Mouse (Mus musculus): Measurements from ENCODE around the gene 7420426K07Rik.

Gene 7420426K07Rik

DNA sequence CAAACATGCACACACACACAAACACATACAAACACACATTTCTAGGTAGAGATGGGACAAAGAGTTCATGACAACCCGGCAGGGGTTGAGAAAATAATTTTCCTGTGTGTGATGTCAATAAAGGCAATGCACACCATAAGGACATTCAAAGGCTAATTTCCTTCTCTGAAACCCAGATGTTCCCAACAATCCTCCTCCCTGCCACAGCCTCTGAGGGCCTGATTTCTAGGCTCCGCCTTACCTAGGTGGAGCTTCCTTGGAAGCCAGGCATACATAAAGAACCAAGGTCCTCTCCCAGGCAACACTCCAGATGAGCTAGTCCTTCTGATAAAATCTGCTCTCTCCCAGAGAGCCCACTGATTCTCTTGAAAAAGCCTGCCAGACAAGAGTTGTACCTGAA lies at the start of gene 7420426K07Rik:
TSS of gene 7420426K07Rik (plus strand) at position 301 of the 400 bp plus-strand sequence.
- no peak for DNase-seq (ENCODE audit: low spot score in 2 of 2)

- DNase-seq (ENCODE audit: low spot score in 2 of 2): no peak
Observed at GRCm38 (mm10) chr9:98856210-98856609, 46.7 kb upstream of the 7420426K07Rik start, which contains the start of gene Prr23a2. Prr23a2 (plus strand) TSS chr9:98856494.

DNA sequence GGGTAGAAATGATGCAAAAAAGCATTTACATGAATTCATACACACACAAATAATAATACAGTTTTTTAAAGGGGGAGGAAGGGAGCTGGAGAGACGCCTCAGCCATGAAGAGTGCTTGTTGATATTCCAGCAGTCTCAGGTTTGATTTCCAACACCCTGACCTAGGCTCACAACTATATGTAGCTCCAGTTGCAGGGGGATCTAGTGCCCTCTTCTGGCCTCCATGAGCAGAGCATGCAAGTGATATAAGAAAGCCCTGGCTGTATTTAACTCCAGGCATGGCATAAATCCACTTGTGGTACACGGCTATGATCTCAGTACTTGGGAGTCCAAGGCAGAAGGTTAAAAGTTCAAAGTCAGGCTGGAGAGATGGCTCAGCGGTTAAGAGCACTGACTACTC lies 39.5 kb upstream of the 7420426K07Rik start:
- DNase-seq (ENCODE audit: low spot score in 2 of 2): no peak

DNA sequence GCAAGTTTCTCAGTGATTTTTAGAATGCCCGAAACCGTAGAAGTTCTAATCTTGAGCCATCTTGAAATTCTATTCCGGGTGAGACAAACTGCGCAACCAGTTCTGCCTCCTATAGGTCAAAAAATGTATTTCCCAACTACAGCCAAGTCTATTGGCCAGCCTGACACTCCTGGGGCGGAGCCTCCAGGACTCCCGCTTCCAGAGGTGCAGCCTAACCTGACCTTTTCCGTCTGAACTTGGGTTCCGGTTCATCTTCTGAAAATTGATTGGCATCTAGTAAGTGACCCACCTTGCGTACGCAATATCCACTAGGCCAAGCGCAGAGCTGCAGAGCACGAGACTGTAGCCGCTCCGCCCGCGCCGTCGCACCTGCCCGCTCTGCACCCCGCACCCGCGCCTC lies 38.3 kb upstream of the 7420426K07Rik start, which contains the start of gene Prr23a3:
TSS of gene Prr23a3 (plus strand) at position 197 of the 400 bp plus-strand sequence.
- no peak for DNase-seq (ENCODE audit: low spot score in 2 of 2)

DNA sequence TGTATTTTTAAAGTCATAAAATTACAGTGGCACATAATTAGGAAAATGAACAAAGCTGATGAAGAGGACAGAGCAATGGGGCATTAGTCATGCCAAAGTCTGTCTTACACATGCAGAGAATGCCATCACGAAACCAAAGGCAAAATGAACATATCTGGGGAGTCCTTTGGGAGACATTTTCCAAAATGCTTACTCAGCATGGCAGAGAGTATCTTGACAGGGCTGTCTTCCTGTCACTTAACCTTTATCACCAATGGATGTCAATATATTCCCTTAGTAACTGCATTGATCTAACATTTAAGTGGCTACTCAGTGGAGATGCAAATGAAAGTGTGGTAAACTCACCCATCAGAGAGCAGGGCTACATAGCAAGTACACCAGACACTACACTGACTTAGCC lies 1.4 kb upstream of the 7420426K07Rik start:
- no peak for DNase-seq (ENCODE audit: low spot score in 2 of 2)

DNA sequence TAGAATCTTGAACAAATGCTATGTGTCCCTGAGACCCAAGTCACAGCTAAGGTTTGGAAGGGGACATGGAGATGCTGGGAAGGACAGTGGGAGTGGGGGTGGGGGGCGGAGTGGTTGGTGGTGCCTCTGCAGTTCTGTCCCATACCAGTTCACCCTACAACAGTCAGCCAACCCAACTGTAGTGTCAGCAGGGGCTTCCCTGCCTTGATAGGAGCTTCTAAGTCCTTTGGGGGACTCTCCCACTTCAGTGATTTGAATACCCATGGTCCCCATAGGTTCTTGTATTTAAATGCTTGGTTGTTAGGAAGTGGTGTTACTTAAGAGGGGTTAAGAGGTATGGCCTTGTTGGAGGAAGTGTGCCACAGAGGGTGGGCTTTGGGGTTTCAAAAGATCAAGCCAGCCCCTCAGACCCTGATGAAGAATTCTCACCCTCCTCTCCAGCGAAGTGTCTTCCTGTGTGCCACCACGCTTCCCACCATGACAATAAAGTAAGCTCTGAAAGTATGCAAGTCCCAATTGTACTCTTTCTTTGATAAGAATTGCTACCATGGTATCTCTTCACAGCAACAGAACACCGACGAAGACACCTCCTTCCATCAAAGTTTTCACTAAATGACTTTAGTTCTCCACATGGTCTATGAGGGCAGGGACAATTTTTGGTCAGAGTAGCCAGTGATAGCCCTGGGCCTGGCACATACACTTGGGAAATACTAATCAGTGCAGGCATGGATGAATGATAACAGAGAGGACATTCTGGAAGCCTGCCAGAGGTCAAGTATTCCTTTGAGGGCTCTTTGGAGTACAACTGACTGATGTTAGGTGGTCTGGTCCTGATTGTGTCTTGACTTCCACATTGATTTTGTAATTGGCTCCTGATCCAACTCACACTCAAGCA lies 18.0 kb downstream of the 7420426K07Rik start:
- DNase-seq (ENCODE audit: low spot score in 2 of 2): no peak

- DNase-seq (ENCODE audit: low spot score in 2 of 2): no peak
Observed at GRCm38 (mm10) chr9:98923119-98923518, 20.2 kb downstream of the 7420426K07Rik start.

DNA sequence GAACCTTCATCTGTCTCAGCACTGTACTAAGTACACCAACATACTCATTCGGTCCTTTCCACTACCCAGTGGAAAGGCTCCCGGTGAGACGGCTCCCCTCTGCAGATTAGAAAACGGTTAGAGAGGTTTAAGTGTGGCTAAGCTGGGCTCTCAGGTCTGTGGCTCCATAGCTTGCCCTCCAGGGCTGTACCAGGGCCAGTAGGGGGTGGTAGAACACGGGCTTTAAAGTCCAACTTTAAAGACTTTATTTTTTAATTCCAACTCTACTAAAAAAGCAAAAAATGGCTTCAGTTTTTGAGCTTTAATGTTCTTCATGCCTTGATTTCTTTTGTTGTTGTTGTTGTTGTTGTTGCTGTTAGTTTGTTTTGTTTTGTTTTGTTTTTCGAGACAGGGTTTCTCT lies 21.3 kb downstream of the 7420426K07Rik start:
- DNase-seq (ENCODE audit: low spot score in 2 of 2): no peak

DNA sequence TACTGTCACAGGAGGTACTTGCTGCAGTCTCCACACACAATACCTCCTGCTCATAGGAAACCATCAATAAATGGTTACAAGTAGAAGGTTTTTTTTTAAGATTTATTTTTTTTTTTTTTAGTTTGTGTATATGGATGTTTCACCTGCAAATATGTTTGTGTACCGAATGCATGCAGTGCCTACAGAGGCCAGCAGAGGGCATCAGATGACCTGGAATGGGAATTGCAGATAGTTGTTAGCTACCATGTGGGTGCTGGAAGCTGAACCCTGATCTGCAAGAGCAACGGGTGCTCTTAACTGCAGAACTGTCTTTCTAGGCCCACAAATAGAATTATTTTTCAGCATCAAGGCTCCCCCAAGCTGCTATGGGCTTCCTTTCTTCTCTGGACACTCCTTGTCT lies 26.6 kb downstream of the 7420426K07Rik start:
- no peak for DNase-seq (ENCODE audit: low spot score in 2 of 2)

DNA sequence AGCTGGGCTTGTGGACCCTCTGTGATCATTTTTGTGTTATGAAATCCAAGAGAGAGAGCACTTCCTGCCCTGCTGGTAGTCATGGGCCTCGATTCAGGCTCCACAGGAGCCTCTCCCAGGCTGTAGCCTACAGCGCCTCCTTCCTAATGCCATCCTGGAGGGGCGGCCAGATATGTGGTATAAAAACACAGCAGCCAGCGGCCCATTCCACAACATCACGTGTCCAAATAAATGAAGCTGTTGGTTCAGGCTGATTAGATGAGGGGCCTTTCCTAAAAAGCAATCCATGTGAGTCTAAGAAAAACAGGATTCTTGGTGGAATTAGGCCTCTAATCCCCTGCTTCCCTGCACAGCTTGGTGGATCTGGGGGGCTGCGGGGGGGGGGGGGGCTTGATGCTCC lies 30.0 kb downstream of the 7420426K07Rik start:
- DNase-seq (ENCODE audit: low spot score in 2 of 2): no peak

GRCm38 (mm10) chr9:98935190-98935909 lies 32.4 kb downstream of the 7420426K07Rik start:
- DNase-seq (ENCODE audit: low spot score in 2 of 2): no peak

DNA sequence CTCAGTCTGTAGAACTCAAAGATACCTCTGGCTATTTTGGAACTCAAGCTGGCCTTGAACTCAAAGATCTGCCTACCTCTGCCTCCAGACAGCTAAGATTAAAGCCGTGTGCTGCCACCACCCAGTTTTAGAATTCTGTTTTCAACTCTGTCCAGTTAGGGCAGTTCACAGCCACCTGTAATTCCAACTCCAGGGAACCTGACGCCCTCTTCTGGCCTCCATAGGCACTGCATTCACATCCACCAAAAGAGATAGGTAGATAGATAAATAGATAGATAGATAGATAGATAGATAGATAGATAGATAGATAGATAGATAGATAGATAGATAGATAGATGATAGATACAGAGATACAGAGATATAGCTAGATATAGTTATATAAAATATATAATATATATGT lies 36.4 kb downstream of the 7420426K07Rik start:
- no peak for DNase-seq (ENCODE audit: low spot score in 2 of 2)

DNA sequence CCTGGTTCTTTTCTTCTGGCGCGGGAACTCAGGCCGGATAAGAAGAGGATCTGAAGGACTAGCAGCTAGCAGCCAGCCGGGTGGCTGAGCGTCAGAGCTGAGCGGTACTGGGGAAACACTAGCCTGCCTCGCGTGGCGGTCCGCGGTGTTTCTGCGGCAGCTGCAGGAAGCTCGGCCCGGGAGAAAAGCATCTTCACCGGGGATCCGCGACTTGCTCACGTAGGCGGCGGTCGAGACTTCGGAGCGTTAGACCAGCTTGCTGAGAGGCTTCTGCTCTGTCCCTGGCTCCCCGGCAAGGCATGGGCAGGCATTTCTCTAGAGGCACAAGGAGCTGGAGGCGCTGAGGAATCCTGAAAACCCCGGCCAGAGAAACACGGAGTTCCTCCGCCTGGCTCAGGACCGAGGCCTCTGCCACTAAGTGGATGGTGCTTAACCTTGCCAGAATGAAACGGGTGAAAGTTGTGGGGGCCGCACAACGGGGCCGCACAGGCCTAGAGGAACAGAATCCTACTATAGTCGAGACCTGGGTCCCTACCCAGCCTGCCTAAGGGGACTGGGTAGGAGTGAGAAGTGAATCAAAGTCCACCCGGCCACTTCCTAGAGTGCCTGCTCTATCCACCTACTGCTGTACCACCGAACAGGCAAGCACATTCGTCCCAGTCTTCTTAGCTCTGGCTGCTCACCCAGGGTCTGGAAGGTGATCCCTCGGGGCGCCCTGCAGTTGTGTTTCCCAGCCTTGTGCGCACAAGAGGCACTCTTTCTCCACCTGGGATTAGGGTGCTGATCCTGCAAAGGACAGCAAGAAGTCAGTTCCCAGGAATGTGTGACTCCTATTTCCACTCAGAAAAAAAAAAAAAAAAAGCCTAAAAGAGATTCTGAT lies 49.5 kb downstream of the 7420426K07Rik start:
- no peak for DNase-seq (ENCODE audit: low spot score in 2 of 2)

GRCm38 (mm10) chr9:98953291-98953690 lies 50.4 kb downstream of the 7420426K07Rik start:
- DNase-seq (ENCODE audit: low spot score in 2 of 2): no peak

DNA sequence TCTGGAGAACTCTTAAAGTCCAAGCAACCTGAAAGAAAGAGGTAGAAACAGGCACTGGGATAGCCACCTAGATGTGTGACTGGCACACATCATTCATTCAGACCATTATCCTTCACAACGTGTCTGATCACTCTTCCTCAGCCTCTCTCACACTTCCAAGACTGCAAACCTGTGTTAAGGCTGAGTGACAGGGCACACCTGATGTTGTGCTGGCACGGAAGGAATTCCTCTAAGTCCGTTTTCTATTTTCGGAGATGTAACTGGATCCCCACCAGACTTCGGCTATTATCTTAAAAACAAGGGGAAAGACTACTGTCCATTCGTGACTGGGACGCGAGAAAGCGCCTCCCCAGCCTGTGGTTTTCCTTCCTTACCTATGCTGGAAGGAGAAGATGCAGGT lies 50.9 kb downstream of the 7420426K07Rik start:
- DNase-seq (ENCODE audit: low spot score in 2 of 2): no peak

All from urinary bladder, postnatal 4 days (tissue).